Mouse (Mus musculus): Measurements from ENCODE around the gene Leo1. TPM values are rescaled to one million over a fixed set of nuclear protein-coding genes. Genes with fewer than 3 reads are reported as not detected.

Gene Leo1
- total and polyA plus RNA-seq, 3 experiments: 43.1 to 60.7 (median 49.9) TPM

- Histone ChIP-seq H3K9ac (ENCODE audit: insufficient read depth, low read depth) (no peak overlapping the region), H3K4me2 (ENCODE audit: insufficient read depth, low read depth, poor library complexity, severe bottlenecking) (no peak overlapping the region), H3K4me1 (ENCODE audit: control insufficient read depth in 1 of 2, insufficient read depth in 2 of 2) (peaks cover 0 to 18% of the 10 kb centered on the region in 2 experiments; a peak in 2 of 4 replicates), H3K27ac (ENCODE audit: insufficient read depth, low read depth) (no peak overlapping the region), H3K79me2 (replicated peaks; ENCODE audit: control insufficient read depth, extremely low read depth, insufficient read depth, poor library complexity, severe bottlenecking) (no peaks in the 10 kb centered on the region), H3K27me3 (replicated peaks) (no peaks in the 10 kb centered on the region), H3K4me3 (replicated peaks in 1 of 3; ENCODE audit: low read depth in 2 of 3, low read length in 2 of 3, poor library complexity in 1 of 3) (no peak overlapping the region), H3K36me3 (replicated peaks in 1 of 2; ENCODE audit: control insufficient read depth in 1 of 2, insufficient read depth in 1 of 2, low read length in 1 of 2) (peaks cover 40 to 62% of the 10 kb centered on the region in 2 experiments), H3K9me3 (replicated peaks; ENCODE audit: low read length) (peaks cover 3% of the 10 kb centered on the region)
- TF ChIP-seq NRF1 (IDR thresholded peaks at IDR 0.05; ENCODE audit: low read depth, low read length) (no peak), ZC3H11A (IDR thresholded peaks at IDR 0.05; ENCODE audit: low read depth, low read length) (no peak), TBP (conservative IDR thresholded peaks at IDR 0.05; ENCODE audit: low read depth, low read length) (no peak), TCF12 (IDR thresholded peaks at IDR 0.05; ENCODE audit: low read depth, low read length) (no peak), POLR2AphosphoS2 (IDR thresholded peaks at IDR 0.05; ENCODE audit: low read depth, low read length) (no peak), CHD2 (IDR thresholded peaks at IDR 0.05; ENCODE audit: low read length) (no peak), JUN (IDR thresholded peaks at IDR 0.05; ENCODE audit: insufficient read depth, low read depth, low read length) (no peak), ZMIZ1 (IDR thresholded peaks at IDR 0.05; ENCODE audit: low read depth, low read length) (no peak), NELFE (IDR thresholded peaks at IDR 0.05; ENCODE audit: low read depth, low read length) (no peak), USF1 (IDR thresholded peaks at IDR 0.05; ENCODE audit: low read depth, low read length) (no peak), MAX (IDR thresholded peaks at IDR 0.05; ENCODE audit: low read length) (no peak), ZNF384 (IDR thresholded peaks at IDR 0.05; ENCODE audit: low read depth, low read length) (no peak), ZKSCAN1 (IDR thresholded peaks at IDR 0.05; ENCODE audit: borderline replicate concordance, low read depth, low read length) (no peak), MAZ (IDR thresholded peaks at IDR 0.05; ENCODE audit: low read depth, low read length) (no peak)
- dilution Hi-C loops (cut with MboI; ENCODE audit: extremely low pct_ligation_motif_present, extremely low pct_unique_long_range_greater_than_20kb, low sequenced_read_pairs) (no loop called here), in situ Hi-C loops (cut with MboI; ENCODE audit: low pct_ligation_motif_present, low pct_unique_long_range_greater_than_20kb, low sequenced_read_pairs) (no loop called here)
- DNase-seq (ENCODE audit: extremely low read depth): no peak
Measured at GRCm38 (mm10) chr9:75498571-75498970, 57.2 kb downstream of the Leo1 start.

- Histone ChIP-seq H3K27ac (ENCODE audit: insufficient read depth, low read depth) (no peak overlapping the region), H3K9me3 (replicated peaks; ENCODE audit: low read length) (no peaks in the 10 kb centered on the region), H3K9ac (ENCODE audit: insufficient read depth, low read depth) (no peak overlapping the region), H3K4me3 (replicated peaks in 1 of 3; ENCODE audit: low read depth in 2 of 3, low read length in 2 of 3, poor library complexity in 1 of 3) (no peak overlapping the region), H3K79me2 (replicated peaks; ENCODE audit: control insufficient read depth, extremely low read depth, insufficient read depth, poor library complexity, severe bottlenecking) (no peaks in the 10 kb centered on the region), H3K36me3 (replicated peaks in 1 of 2; ENCODE audit: control insufficient read depth in 1 of 2, insufficient read depth in 1 of 2, low read length in 1 of 2) (peaks cover 51 to 81% of the 10 kb centered on the region in 2 experiments), H3K4me2 (ENCODE audit: insufficient read depth, low read depth, poor library complexity, severe bottlenecking) (no peak overlapping the region), H3K4me1 (ENCODE audit: control insufficient read depth in 1 of 2, insufficient read depth in 2 of 2) (no peaks in the 10 kb centered on the region), H3K27me3 (replicated peaks) (no peaks in the 10 kb centered on the region)
- TF ChIP-seq JUND (conservative IDR thresholded peaks at IDR 0.05; ENCODE audit: low read depth, low read length) (no peak), RAD21 (IDR thresholded peaks at IDR 0.05; ENCODE audit: low read depth, low read length) (no peak), RCOR1 (conservative IDR thresholded peaks at IDR 0.05; ENCODE audit: low read depth, low read length) (no peak), IRF4 (IDR thresholded peaks at IDR 0.05; ENCODE audit: low read depth, low read length) (no peak), POLR2AphosphoS2 (IDR thresholded peaks at IDR 0.05; ENCODE audit: low read depth, low read length) (no peak), CHD1 (IDR thresholded peaks at IDR 0.05; ENCODE audit: low read depth, low read length) (no peak), UBTF (IDR thresholded peaks at IDR 0.05; ENCODE audit: low read depth, low read length) (no peak), MYC (IDR thresholded peaks at IDR 0.05; ENCODE audit: low read depth, low read length) (no peak), NELFE (IDR thresholded peaks at IDR 0.05; ENCODE audit: low read depth, low read length) (no peak), ZC3H11A (IDR thresholded peaks at IDR 0.05; ENCODE audit: low read depth, low read length) (no peak), MEF2A (IDR thresholded peaks at IDR 0.05; ENCODE audit: borderline replicate concordance, low read depth, low read length) (no peak), MAFK (IDR thresholded peaks at IDR 0.05; ENCODE audit: insufficient replicate concordance, low read length) (no peak), NRF1 (IDR thresholded peaks at IDR 0.05; ENCODE audit: low read depth, low read length) (no peak), ZMIZ1 (IDR thresholded peaks at IDR 0.05; ENCODE audit: low read depth, low read length) (no peak), ELF1 (IDR thresholded peaks at IDR 0.05; ENCODE audit: low read depth, low read length) (no peak)
- in situ Hi-C loops (cut with MboI; ENCODE audit: low pct_ligation_motif_present, low pct_unique_long_range_greater_than_20kb, low sequenced_read_pairs): no loop called here
- dilution Hi-C loops (cut with MboI; ENCODE audit: extremely low pct_ligation_motif_present, extremely low pct_unique_long_range_greater_than_20kb, low sequenced_read_pairs): no loop called here
- no peak for DNase-seq (ENCODE audit: extremely low read depth)
Measured at GRCm38 (mm10) chr9:75504311-75504710, 63.0 kb downstream of the Leo1 start.
